Mouse (Mus musculus) embryonic facial prominence, embryonic 15.5 days (tissue): ENCODE measurements at regions not wholly inside any gene's neighbourhood (a gene's known extent, or its start where the extent isn't known, plus 50 kb on each side); places are given as distances from the start of the nearest gene placed in this dataset.

ENCODE experiments used
- ATAC-seq: fragments of 200-750 bp; cut with Nextera tagmentation; 2 replicates; pipeline ENCODE4 v1.8.0; 2017; ENCODE audit warnings: low read depth, moderate TSS enrichment; ENCODE audit not compliant: insufficient number of reproducible peaks, low FRiP score, low TSS enrichment
- H3K27ac ChIP-seq: fragments of 300-500 bp; sonication (generic); replicated peaks from 2 replicates; pipeline ENCODE4 v1.5.1; 2015; ENCODE audit warnings: mild to moderate bottlenecking, inconsistent platforms
- H3K27me3 ChIP-seq: fragments of 300-500 bp; sonication (generic); 2 replicates; pipeline ENCODE4 v1.6.1; 2015; ENCODE audit warnings: inconsistent platforms
- H3K36me3 ChIP-seq: fragments of 300-500 bp; sonication (generic); 2 replicates; pipeline ENCODE4 v1.6.1; 2015; ENCODE audit warnings: mild to moderate bottlenecking, inconsistent platforms
- H3K4me1 ChIP-seq: fragments of 300-500 bp; sonication (generic); 2 replicates; pipeline ENCODE4 v1.6.1; 2015; ENCODE audit warnings: inconsistent platforms
- H3K4me2 ChIP-seq: fragments of 300-500 bp; sonication (generic); replicated peaks from 2 replicates; pipeline ENCODE4 v1.6.1; 2015; ENCODE audit warnings: mild to moderate bottlenecking, inconsistent platforms
- H3K4me3 ChIP-seq: fragments of 300-500 bp; sonication (generic); replicated peaks from 2 replicates; pipeline ENCODE4 v1.5.1; 2015; ENCODE audit warnings: mild to moderate bottlenecking, inconsistent platforms
- H3K9ac ChIP-seq: fragments of 300-500 bp; sonication (generic); 2 replicates; pipeline ENCODE4 v1.6.1; 2015; ENCODE audit warnings: inconsistent platforms
- H3K9me3 ChIP-seq: fragments of 300-500 bp; sonication (generic); replicated peaks from 2 replicates; pipeline ENCODE4 v1.6.1; 2016; ENCODE audit warnings: inconsistent platforms
- WGBS: fragments of 180-500 bp; shearing (Covaris S2); methylation state at CpG from one replicate; pipeline ENCODE4 v1.1.7; 2015; 5-methylcytosine and 5-hydroxymethylcytosine counted together

DNA sequence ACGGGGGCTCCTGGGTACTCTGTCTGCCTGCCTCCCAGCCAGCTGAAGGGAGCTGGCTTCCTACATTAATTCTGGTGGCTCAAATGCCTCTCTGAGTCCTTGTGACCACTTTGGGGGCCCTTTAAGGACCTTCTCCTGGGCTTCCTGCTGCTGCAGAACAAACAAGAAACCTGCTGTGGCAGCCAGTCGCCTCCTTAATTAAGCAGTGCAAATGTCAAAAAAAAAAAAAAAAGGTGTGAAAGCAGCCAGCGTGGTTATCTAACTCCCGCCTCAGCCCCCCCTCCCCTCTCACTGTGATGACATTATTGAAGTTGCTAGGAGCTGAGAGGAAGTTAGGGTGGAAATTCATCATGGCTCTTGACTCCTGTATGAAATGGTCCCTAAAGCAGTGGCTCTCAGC, 189.3 kb downstream of the Vrk1 start:
- ATAC-seq, result no peak

GRCm38 (mm10) chr12:106203526-106203925, 193.5 kb downstream of the Vrk1 start:
- Histone ChIP-seq H3K9ac (no peak overlapping the region), H3K36me3 (no peaks in the 10 kb centered on the region), H3K4me1 (no peaks in the 10 kb centered on the region), H3K4me2 (no peak overlapping the region), H3K4me3 (no peak overlapping the region), H3K27me3 (no peaks in the 10 kb centered on the region), H3K27ac (no peak overlapping the region), H3K9me3 (no peaks in the 10 kb centered on the region)
- WGBS, result 67% methylated on average over 8 of the region's 8 CpGs
- no peak for ATAC-seq

More for the DNA sequence above, 189.3 kb downstream of the Vrk1 start:
- H3K27ac ChIP-seq, result no peak overlapping the region
- H3K4me3 ChIP-seq, result no peak overlapping the region
- no peaks in the 10 kb centered on the region for H3K4me1 ChIP-seq
- no peaks in the 10 kb centered on the region for H3K36me3 ChIP-seq
- no peak overlapping the region for H3K4me2 ChIP-seq
- no peaks in the 10 kb centered on the region for H3K27me3 ChIP-seq
- no peak overlapping the region for H3K9ac ChIP-seq
- 23% methylated on average over 4 of the region's 4 CpGs for WGBS
- H3K9me3 ChIP-seq, result no peaks in the 10 kb centered on the region

DNA sequence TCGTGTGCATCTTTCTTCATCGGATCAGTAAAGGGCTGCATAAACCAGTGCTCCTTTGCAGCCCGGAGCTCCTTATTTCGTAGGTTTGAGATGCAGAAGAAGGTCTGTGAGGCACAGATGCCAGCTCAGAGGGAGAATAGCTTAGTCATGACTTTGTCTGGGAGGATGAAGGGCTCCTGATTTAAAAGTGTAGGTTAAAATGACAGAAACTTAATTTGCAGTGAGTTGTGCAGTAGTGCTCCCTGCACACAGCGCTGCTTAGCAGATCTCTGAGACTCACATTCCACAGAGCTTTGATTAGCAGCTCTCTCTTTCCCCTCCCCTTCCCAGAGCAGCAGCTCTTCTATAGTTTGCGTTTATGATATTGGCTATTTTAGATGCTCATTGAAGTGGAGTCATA, 200.9 kb downstream of the Vrk1 start:
- 72% methylated on average over 6 of the region's 6 CpGs for WGBS
- H3K4me1 ChIP-seq, result no peaks in the 10 kb centered on the region
- no peak overlapping the region for H3K4me3 ChIP-seq
- no peak overlapping the region for H3K27ac ChIP-seq
- H3K9ac ChIP-seq, result no peak overlapping the region
- no peak overlapping the region for H3K4me2 ChIP-seq
- H3K9me3 ChIP-seq, result no peaks in the 10 kb centered on the region
- H3K27me3 ChIP-seq, result no peaks in the 10 kb centered on the region
- no peaks in the 10 kb centered on the region for H3K36me3 ChIP-seq
- no peak for ATAC-seq

DNA sequence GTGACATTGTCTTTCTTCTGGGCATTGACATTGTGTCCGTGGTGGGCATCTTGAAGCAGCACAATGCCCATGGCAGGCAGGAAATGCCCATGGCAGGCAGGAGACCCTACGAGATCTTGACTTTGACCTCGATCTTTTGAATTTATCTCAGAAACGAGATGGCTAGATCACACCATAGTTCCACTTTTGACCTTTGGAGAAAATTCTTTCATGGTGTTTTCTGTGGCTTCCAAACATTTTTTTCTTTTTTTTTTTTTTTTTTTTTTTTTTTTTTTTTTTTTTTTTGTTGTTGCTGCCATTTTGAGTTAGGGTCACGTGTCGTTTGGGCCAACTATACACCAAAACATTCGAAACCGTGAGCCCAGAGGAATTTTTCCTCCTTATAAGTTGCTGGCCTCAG, 201.5 kb downstream of the Vrk1 start:
- Histone ChIP-seq H3K36me3 (no peaks in the 10 kb centered on the region), H3K9ac (no peak overlapping the region), H3K4me3 (no peak overlapping the region), H3K4me2 (no peak overlapping the region), H3K27ac (no peak overlapping the region), H3K4me1 (no peaks in the 10 kb centered on the region), H3K9me3 (no peaks in the 10 kb centered on the region), H3K27me3 (no peaks in the 10 kb centered on the region)
- no peak for ATAC-seq
- 79% methylated on average over 8 of the region's 8 CpGs for WGBS

DNA sequence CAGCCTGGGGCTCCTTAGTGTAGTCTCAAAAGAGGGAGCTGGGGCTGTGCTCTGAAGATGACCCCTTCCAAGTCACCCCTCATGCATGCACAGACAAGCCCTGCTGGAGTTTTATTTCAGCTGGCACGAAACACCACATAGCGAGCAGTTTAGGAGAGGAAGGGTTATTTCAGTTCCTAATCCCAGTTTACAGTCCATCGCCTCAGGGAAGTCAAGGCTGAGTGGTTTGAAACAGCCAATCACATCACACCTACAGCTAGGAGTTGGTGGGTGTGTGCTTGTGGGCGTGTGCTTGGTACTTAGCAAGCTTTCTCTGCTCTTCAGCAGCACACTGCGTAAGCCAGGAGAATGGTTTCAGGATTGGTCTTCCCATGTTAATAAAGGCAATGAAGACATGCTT, 202.4 kb downstream of the Vrk1 start:
- Histone ChIP-seq H3K9ac (no peak overlapping the region), H3K27ac (no peak overlapping the region), H3K9me3 (no peaks in the 10 kb centered on the region), H3K27me3 (no peaks in the 10 kb centered on the region), H3K4me2 (no peak overlapping the region), H3K36me3 (no peaks in the 10 kb centered on the region), H3K4me1 (no peaks in the 10 kb centered on the region), H3K4me3 (no peak overlapping the region)
- WGBS, result 52% methylated on average over 5 of the region's 5 CpGs
- no peak for ATAC-seq

- H3K9ac ChIP-seq, result no peak overlapping the region
- peaks cover 2% of the 10 kb centered on the region; the same call in 1 of the 2 replicates for H3K27me3 ChIP-seq
- no peak for ATAC-seq
- no peaks in the 10 kb centered on the region for H3K4me1 ChIP-seq
- WGBS, result 20% methylated on average over 3 of the region's 3 CpGs
- no peaks in the 10 kb centered on the region for H3K9me3 ChIP-seq
- H3K4me2 ChIP-seq, result no peak overlapping the region
- no peak overlapping the region for H3K27ac ChIP-seq
- H3K36me3 ChIP-seq, result no peaks in the 10 kb centered on the region
- no peak overlapping the region for H3K4me3 ChIP-seq
These were observed 210.0 kb downstream of the Vrk1 start for GRCm38 (mm10) chr12:106220071-106220470.

DNA sequence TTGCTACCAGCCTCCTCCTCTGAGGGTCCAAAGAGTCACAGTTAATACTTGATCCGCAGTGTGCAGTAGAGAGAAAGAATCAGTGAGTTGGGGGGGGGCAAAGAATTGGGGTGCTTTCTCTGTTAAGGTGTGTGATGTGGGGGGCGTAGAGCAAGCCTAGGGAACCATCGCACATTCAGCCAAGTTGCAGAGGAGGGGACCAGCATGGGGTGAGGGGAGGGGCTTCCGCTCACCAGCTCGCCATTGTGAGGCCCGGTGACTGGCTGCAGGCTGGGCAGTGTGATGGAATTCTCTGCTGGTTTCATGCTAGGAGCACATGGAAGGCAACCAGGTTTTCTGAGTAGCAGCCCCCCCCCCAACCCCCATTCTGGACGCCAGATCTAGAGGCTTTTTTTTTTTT, 216.2 kb downstream of the Vrk1 start:
- peak overlapping the region; percentile 43 for H3K4me2 ChIP-seq
- 25% methylated on average over 6 of the region's 7 CpGs for WGBS
- H3K9me3 ChIP-seq, result no peaks in the 10 kb centered on the region
- peaks cover 18% of the 10 kb centered on the region for H3K4me1 ChIP-seq
- H3K4me3 ChIP-seq, result no peak overlapping the region
- no peak overlapping the region for H3K27ac ChIP-seq
- H3K36me3 ChIP-seq, result no peaks in the 10 kb centered on the region
- peaks cover 4% of the 10 kb centered on the region; the same call in 1 of the 2 replicates for H3K27me3 ChIP-seq
- H3K9ac ChIP-seq, result no peak overlapping the region
- ATAC-seq, result peak; percentile 12; the same call in 1 of the 2 replicates

DNA sequence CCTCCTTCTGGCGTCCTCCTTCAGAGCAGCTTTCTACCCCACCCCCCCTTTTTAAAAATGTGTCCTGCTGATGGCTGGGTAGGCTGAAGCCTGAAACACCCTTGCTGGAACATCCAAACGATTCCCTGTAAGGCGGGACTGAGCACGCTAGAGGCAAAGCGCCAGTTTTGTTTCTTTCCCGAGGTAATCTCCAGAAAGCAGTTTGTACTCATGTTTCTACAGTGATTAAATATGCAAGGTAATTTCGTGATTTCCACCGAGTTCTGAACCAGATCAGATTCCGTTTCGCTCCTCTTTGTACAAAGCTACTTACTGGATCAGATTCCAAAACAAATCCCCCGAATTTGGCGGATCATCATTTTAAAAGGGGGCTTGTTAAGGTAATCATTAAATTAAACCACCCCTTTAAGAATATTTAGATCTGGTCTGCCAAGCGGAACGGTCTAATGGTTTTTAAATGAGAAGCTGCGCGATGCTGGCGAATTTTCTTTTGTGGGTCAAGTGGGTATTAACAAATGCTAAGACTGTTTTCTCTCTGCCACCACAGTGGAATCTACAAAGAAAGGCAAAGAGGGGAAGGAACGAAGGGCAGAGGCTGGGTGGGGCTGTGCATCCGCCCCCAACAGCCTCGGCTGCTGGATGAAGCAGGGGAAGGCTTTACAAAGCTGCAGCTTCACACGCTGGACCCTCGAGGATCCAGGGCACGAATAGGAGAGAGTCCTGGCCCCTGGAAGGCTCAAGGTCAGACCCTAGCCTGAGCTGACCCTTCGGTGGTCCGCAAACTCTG, 216.9 kb downstream of the Vrk1 start:
- Histone ChIP-seq H3K9ac (no peak overlapping the region), H3K4me3 (peak overlapping the region; percentile 21), H3K27me3 (peaks cover 4% of the 10 kb centered on the region; the same call in 1 of the 2 replicates), H3K4me1 (peaks cover 18% of the 10 kb centered on the region), H3K27ac (no peak overlapping the region), H3K9me3 (no peaks in the 10 kb centered on the region), H3K36me3 (no peaks in the 10 kb centered on the region), H3K4me2 (peak overlapping the region; percentile 43)
- 8% methylated on average over 25 of the region's 25 CpGs for WGBS
- peak; percentile 63; the same call in 1 of the 2 replicates for ATAC-seq

DNA sequence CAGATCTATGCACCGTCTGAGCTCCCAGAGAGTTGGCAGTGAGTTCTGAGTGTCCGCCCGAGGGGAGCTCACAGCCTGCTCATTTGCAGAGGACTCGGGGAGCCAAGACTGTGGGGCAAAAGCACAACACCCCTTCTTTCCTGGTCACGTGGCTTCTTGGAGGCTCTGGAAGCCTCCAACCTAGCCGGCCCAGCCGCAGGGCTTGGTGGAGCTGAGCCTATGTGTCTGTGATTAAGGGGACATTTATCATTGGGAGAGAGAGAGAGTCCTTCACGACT, 217.5 kb downstream of the Vrk1 start:
- H3K4me3 ChIP-seq, result peak overlapping the region; percentile 21; the same call in 1 of the 2 replicates
- no peaks in the 10 kb centered on the region for H3K36me3 ChIP-seq
- H3K9ac ChIP-seq, result no peak overlapping the region
- H3K27me3 ChIP-seq, result peaks cover 4% of the 10 kb centered on the region; the same call in 1 of the 2 replicates
- H3K4me2 ChIP-seq, result peak overlapping the region; percentile 43
- 24% methylated on average over 8 of the region's 8 CpGs for WGBS
- no peak overlapping the region for H3K27ac ChIP-seq
- ATAC-seq, result no peak
- peaks cover 18% of the 10 kb centered on the region for H3K4me1 ChIP-seq
- no peaks in the 10 kb centered on the region for H3K9me3 ChIP-seq

- H3K4me3 ChIP-seq, result no peak overlapping the region
- H3K9me3 ChIP-seq, result no peaks in the 10 kb centered on the region
- no peak overlapping the region for H3K4me2 ChIP-seq
- no peak overlapping the region for H3K27ac ChIP-seq
- no peaks in the 10 kb centered on the region for H3K4me1 ChIP-seq
- 56% methylated on average over 10 of the region's 10 CpGs for WGBS
- no peak overlapping the region for H3K9ac ChIP-seq
- no peak for ATAC-seq
- H3K27me3 ChIP-seq, result no peaks in the 10 kb centered on the region
- no peaks in the 10 kb centered on the region for H3K36me3 ChIP-seq
These were observed 235.3 kb downstream of the Vrk1 start for GRCm38 (mm10) chr12:106245178-106245840.

- no peak for ATAC-seq
- H3K27me3 ChIP-seq, result no peaks in the 10 kb centered on the region
- H3K4me3 ChIP-seq, result no peak overlapping the region
- H3K36me3 ChIP-seq, result no peaks in the 10 kb centered on the region
- H3K9me3 ChIP-seq, result no peaks in the 10 kb centered on the region
- no peak overlapping the region for H3K27ac ChIP-seq
- H3K9ac ChIP-seq, result no peak overlapping the region
- H3K4me1 ChIP-seq, result no peaks in the 10 kb centered on the region
- no peak overlapping the region for H3K4me2 ChIP-seq
- 77% methylated on average over 7 of the region's 7 CpGs for WGBS
These were observed 263.6 kb downstream of the Vrk1 start for GRCm38 (mm10) chr12:106273591-106273990.

DNA sequence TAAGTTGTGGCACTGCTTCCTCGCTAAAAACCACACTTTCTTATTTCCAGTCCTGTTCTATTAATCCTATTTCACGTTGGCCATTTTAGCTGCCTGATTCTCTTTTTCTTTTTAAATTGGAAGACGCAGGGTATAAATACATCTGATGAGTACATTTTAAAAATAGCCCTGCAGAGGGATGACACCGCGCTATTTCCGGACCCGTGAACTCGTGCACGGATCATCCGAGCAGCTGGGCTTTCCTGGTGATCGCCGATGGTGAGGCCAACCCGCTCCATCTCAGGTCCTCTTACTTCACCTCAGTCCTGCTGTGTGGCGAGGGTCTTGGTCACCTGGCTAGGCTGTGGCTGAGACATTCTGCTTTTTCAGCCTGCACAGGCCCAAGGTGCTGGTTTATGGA, 267.9 kb downstream of the Vrk1 start:
- Histone ChIP-seq H3K27ac (no peak overlapping the region), H3K36me3 (no peaks in the 10 kb centered on the region), H3K4me2 (no peak overlapping the region), H3K9ac (no peak overlapping the region), H3K27me3 (no peaks in the 10 kb centered on the region), H3K4me1 (no peaks in the 10 kb centered on the region), H3K9me3 (no peaks in the 10 kb centered on the region), H3K4me3 (no peak overlapping the region)
- 87% methylated on average over 14 of the region's 14 CpGs for WGBS
- no peak for ATAC-seq
